Mouse (Mus musculus) CD8-positive naive resting alpha-beta T cell, adult 57 days (primary cell): Measurements from ENCODE around the gene Trp63. TPM values are rescaled to one million over a fixed set of nuclear protein-coding genes. Genes with fewer than 3 reads are reported as not detected.

Experiments used
- total RNA-seq: library from RNA; stranded (reverse); gene quantifications from one replicate; pipeline ENCODE4 v1.2.4, GENCODE M21; 2023

Gene Trp63
- not detected for total RNA-seq

GRCm38 (mm10) chr16:25683531-25684248 is at the start of gene Trp63:
TSS of gene Trp63 (plus strand) at chr16:25683763.

